Mouse (Mus musculus) spleen, postnatal 4 days (tissue): ENCODE data around the gene Tle2.
A peak's percentile ranks its signal among the peaks of the same experiment; 100 is the strongest.

Experiments
- DNase-seq, 2 experiments: peaks; one replicate each; pipeline ENCODE4 v3.0.0; 2022; ENCODE audit warnings: low spot score in 2 of 2

The Tle2 gene

DNA sequence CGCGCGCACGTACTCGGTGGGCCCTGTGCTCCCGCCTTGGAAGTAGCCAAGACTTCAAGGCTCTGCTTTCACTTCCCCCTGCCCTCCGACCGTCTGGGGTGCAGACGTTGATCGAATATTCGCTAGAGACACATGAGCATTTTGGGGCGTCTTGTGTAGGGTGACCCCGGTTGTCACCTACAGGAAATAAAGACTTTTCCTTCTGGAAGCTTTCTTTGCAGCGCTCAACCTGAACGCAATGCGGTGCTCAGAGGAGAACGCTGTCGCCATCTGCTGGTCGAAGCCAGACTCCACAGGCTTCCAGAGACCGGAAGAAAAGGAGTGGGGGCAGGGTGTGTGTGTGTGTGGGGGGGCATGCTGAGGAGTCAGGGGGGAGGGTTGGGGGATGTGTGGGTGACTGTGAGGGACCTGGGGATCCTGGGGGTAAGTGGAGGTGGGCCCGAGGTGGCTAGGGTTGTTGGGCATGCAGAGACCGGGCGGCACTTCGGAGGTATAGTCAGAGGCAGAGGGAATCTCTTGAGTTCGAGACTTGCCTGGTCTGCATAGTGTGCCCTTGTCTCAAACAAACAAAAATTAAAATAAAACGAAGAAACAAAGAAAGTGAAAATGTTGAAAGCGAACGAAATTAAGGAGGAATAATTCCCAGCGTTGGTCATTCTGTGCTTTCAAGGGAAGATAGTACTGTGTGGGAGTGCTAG lies 30.8 kb downstream of the Tle2 start:
- peak; percentile 81 to 92 for DNase-seq

DNA sequence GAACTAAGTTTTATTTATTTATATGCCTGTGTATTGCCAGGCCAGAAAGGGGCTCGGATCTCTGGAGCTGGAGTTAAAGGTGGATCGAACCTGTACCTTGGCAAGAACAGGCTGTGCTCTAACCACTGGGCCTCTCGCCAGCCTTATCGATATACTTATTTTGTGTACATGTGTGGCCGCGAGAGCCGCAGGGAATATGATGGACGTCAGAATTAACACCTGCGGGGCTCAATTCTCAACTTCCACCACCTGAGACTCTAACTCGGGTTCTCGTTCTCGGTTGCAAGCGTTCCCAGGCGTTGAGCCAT lies 31.3 kb downstream of the Tle2 start:
- DNase-seq = no peak

DNA sequence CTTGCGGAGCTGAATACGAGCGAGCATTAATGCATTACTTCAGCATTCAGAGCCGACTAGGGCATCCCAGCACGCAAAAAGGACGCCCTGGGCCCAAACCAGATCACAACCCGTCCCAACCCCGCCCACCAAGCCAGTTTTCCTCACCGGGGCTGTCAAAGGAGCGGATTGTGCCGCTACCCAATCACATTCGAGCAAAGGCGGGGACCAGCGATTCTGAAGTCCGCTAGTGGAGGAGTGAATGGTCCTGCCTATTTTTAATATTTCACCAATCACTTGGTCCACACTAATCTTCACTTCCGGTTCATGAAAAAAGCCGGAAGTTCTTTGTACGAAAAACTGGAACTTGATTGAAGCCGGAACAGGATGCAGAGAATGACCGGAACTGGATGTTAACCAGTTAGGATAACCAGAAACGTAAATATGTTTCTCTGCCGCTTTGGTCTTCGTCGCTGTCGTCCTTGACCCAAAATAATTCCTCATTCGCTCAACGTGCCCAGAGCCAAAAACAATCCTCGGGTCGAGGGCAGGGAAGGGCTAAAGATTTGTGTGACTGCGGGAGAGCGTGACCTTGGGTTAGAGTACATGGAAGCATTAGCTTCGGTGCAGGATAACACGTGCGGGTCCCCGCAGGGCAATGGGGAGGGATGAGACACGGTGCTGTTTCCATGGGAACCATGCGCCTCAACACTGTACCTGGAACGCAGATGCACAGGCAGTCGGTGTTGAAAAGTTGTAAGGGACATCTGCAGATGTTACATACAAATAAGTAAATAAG lies 31.8 kb downstream of the Tle2 start, which contains the start of gene BC025920:
Gene BC025920, plus strand, starts transcription at position 297 of the 778 bp plus-strand sequence.
- DNase-seq = peak; percentile 92 to 94

DNA sequence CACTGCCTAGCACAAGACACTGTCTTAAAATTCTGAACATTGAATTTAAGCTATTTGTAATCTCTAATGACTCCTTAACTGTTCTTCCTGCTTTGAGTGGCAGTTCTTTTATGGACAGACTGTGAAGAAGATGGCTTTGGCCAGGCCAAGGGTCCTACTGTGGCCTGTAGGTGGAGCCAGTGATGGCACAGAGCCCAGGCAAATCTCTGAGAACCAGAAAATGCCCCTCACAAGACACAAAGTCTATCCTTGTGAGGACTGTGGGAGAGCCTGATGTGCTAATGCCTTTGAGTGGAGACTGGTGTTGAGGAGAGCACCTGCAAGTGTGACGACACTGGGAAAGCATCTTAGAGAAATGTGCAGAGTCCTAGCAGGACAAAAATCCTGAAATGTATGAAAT lies 33.9 kb downstream of the Tle2 start:
- DNase-seq = no peak

- no peak for DNase-seq
Measured at GRCm38 (mm10) chr10:81612779-81613178, 38.4 kb downstream of the Tle2 start.

DNA sequence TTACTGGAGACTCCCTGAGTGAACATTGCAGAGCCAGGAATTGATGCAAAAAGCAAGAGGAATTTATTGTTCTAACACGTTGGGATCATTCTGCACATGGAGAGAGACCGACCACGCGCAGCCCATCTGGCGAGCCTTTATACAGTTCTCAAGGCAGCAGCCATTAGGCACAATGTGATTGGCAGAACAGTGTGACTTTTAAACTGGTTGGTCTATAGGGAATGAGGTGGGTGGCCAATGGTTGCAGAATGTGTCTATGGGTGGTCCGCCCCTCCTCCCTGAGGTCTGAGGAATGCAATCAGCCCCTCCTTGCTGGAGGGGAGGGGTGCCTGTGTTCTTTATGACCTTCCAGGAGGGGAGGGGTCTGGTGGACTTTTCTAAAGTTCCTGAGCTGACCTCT lies 41.1 kb downstream of the Tle2 start:
- no peak for DNase-seq

DNA sequence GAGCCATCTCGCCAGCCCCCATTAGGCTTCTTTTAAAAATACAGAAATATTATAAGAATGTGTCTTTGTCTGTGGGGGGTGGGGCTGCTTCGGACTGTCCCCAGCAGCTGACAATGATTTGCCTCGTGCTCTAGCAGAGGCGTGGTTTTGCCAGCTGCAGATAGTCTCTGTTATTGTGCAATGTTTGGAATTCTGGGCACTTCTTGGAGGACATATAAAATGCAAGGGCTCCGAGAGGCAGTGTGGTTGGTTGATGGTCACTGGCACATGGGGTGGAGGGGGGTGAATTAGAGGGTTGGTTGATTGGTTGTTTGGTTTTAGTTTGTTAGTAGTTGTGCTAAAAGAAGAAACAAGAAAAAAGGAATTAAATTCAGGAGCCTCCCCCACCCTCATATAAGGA lies 45.6 kb downstream of the Tle2 start:
- no peak for DNase-seq

DNA sequence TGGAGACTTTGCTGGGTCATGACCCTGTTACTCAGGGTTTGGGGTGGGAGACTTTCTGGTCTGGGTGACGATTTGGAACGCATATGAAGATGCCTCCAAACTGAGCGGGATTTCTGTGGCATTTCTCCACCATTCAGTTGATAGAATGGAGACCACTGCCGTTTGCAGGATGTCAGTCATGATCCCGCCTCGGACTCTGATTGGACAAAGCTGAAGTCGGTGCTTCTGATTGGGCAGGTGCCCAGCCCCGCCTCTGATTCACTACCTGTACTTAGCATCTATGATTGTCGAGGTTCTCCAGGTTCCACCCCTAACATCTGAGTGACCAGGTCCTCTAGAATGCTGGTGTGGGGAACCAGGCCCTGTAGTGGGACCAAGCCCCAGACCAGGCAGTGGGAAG lies 46.4 kb downstream of the Tle2 start:
- DNase-seq = no peak

- no peak for DNase-seq
Measured at GRCm38 (mm10) chr10:81623441-81623840, 49.1 kb downstream of the Tle2 start.

GRCm38 (mm10) chr10:81626101-81626993 lies 52.0 kb downstream of the Tle2 start:
- no peak for DNase-seq

DNA sequence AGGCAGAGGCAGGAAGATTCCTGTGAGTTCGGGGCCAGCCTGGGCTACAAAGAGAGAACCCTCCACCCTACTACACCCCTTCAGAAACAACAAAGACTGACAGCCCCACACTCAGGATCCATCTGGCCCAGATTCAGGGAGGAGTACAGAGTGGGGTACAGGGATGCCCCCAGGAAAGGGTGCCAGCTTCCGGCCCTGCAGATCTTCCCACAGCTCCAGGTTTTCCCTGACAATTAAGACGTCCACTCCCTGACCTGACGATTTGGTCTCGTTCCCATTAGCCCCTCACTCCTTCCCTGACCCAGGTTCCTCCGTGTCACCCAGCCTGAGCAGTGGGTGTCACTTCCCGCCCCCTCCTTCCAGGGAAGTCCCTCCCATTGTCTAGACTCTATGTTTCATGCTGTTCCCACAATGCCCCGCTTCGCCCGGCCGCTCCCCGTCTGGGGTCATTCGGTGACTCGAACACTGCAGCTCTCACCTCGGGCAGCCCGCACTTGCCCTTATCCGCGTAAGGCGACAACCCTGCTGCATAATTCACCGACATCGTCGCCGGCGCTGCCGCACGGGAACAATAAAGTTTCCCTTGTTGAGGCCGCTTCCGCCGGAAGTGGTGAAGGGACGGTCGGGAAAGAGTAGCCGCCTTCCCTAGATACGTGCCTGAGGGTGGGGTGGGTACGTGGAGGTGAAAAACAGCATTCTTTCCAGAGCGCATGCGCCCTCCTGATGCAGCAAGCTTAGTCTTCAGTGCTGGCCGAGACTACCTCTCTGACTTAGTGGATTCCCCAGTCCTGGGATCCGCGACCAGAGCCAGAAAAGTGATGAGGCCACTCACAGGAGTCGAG lies 52.9 kb downstream of the Tle2 start, which contains the start of gene Sirt6:
Gene Sirt6, minus strand, starts transcription at position 804 of the 842 bp plus-strand sequence.
- peak; percentile 87 to 92 for DNase-seq

DNA sequence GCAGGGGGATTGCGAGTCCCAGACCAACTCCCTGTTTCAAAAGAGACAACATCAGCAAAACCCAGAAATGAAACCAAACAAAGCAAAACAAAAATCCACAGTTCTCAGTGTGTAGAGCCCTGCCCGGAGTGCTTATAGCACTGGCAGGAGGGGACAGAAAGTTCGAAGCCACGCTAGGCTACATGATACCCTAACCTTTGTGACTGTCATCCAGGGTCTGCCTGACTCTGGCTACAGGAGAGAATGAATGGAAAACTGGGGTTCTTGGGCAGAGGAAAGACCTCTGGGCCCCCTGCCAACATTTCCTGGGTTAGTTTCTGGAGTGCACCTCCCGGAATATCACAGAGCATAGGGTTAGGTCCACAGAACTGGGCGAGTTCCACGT lies 53.5 kb downstream of the Tle2 start:
- no peak for DNase-seq

DNA sequence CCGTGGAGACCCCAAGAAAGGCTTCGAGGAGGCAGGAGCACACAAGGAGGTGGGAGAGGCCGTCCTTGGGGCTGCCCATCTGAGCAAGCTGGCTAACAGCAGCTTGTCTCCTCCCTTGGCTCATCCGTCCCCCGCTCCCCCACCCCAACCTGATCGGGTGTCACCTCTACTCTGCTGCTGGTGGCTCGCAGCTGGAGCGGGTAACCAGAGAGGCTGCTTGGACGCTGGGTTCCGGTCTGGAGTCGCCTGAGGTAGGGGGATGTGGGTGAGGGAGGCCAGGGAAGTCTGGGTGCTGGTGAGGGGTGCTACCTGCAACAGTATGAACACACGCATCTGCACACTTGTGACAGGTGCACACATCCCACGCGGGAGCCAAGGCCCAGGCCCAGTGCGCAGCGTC lies 54.0 kb downstream of the Tle2 start, which contains the start of gene Ankrd24:
Gene Ankrd24, plus strand, starts transcription at position 151 of the 400 bp plus-strand sequence.
- DNase-seq = no peak

DNA sequence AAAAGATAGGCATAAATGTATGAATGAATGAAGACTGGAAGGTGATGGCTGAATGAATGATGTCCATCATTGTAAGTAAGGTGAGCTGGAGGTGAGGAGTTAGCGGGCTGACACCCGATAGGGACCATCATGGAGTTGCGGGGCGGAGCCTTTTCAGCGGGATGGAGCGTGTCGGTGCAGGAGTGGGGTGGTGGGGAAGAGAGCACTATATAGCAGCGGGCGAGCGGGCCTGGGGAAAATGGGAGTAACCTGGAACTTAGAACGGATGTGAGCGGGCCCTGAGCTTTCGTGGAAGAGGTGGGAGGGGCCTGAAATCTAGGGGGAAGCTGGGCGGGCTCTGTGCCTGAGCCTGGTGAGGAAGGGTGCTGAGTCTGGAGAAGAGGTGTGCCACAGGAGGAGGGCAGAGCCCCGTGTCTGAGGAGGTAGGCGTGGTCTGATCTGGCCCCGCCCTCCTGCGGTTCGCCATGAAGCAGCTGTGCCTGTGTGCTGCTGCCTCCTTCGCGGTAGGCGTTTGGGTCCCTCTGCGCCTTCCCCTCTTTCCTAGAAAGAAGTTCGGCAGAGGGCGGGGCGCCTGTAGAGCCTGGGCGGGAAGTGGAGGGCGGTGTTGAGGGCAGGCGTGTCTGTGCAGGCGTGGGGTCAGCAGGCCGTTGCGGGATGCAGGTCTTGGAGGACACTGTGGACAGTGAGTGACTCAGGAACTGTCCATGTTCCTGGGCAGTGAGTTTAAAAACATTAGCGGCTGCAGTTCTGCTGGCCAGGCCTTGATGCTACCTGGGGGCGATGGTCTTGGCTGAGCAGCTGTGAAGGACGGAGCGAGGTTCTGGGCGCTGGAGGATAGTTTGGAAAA lies 59.1 kb downstream of the Tle2 start:
- peak; percentile 86 to 92 for DNase-seq

DNA sequence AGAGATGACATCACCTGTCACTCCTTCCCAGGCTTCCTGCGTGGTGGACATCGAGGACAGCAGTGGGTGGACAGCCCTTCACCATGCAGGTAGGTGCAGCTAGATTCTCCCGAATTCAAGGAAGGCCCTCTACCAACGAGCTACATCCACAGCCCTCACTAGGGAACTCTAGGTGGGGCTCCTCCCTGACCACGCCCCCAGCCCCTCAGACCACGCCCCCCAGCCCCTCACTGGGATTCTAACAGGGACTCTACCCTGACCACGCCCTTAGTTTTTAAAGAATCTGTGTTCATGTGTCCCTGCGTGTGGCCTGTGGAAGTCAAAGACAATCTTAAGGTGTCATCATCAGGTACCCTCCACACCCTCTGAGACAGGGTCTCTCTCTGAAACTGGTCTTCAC lies 62.0 kb downstream of the Tle2 start:
- no peak for DNase-seq

DNA sequence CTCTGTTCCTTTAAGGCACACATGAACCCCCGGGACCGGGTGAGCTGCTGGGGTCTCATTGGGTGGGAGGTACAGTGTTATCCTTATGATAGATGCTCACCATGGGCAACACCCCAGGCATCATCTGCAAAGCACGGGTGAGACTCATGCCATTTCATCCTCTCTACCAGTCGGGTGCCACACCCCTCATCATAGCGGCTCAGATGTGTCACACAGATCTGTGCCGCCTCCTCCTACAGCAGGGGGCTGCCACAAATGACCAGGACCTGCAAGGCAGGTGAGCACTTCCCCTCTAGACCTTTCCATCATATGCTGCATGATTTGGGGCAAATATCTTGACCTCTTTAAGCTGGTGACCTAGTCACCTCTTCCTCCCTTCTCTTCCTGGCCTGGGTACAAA lies 63.7 kb downstream of the Tle2 start:
- DNase-seq = peak in 1 of 2 experiments; percentile 55
